Mouse (Mus musculus) small intestine, adult 2 months (tissue): ENCODE results near the gene Gm20683.

Source experiments
- CTCF ChIP-seq: fragments of 200-500 bp; IDR thresholded peaks from 2 replicates; pipeline ENCODE4 v1.5.1; 2012; ENCODE audit warnings: low read depth, mild to moderate bottlenecking, control low read depth, inconsistent platforms, low read length, moderate library complexity, mixed read lengths; ENCODE audit not compliant: insufficient replicate concordance, insufficient read length; ENCODE audit errors: extremely low read depth
- POLR2A ChIP-seq: fragments of 200-500 bp; IDR thresholded peaks from 2 replicates; pipeline ENCODE4 v1.6.1; 2012; ENCODE audit warnings: low read depth, mild to moderate bottlenecking, control low read depth, inconsistent platforms, low read length, moderate library complexity

- TF ChIP-seq CTCF (no peak), POLR2A (no peak)
These were observed 4.0 kb downstream of the Gm20683 start for GRCm38 (mm10) chr17:25837533-25837932.
